Mouse (Mus musculus): ENCODE measurements around the gene Npm1. TPM values are rescaled to one million over a fixed set of nuclear protein-coding genes. Genes with fewer than 3 reads are reported as not detected.

The Npm1 gene
- polyA plus RNA-seq, 1 experiment from 2014 or later: 1,437 TPM

GRCm38 (mm10) chr11:33176525-33177245, 13.7 kb upstream of the Npm1 start:
- peak; percentile 56; the same call in 1 of the 2 replicates for ATAC-seq (replicated peaks; ENCODE audit: insufficient number of reproducible peaks, low FRiP score, low TSS enrichment, low read depth)
- H3K9me3 ChIP-seq (replicated peaks; ENCODE audit: control insufficient read depth, low read length): no peaks in the 10 kb centered on the region
- H3K27me3 ChIP-seq (ENCODE audit: control insufficient read depth, insufficient read depth, low read length): peaks cover 3% of the 10 kb centered on the region; the same call in 1 of the 2 replicates
- peak; percentile 81 for DNase-seq (ENCODE audit: low spot score)
- no peak overlapping the region for H3K27ac ChIP-seq (replicated peaks; ENCODE audit: low read depth, low read length)
- H3K4me1 ChIP-seq (ENCODE audit: control insufficient read depth, insufficient read depth, low read length): peaks cover 4% of the 10 kb centered on the region; the same call in 1 of the 2 replicates
- no peak overlapping the region for H3K9ac ChIP-seq (replicated peaks; ENCODE audit: low read length)
- no peaks in the 10 kb centered on the region for H3K36me3 ChIP-seq (replicated peaks; ENCODE audit: control insufficient read depth, insufficient read depth, low read depth, low read length)
- 31% methylated on average over 20 of the region's 20 CpGs for WGBS
- no peak overlapping the region for H3K4me2 ChIP-seq (ENCODE audit: low read depth, low read length)
- H3K4me3 ChIP-seq (ENCODE audit: low read depth, low read length): no peak overlapping the region

- ATAC-seq (replicated peaks; ENCODE audit: insufficient number of reproducible peaks, low FRiP score, low TSS enrichment, low read depth): no peak
- WGBS: 68% methylated on average over 2 of the region's 3 CpGs
Observed at GRCm38 (mm10) chr11:33175768-33176167, 12.8 kb upstream of the Npm1 start.

GRCm38 (mm10) chr11:33170489-33170888, 7.5 kb upstream of the Npm1 start:
- H3K9me3 ChIP-seq (replicated peaks; ENCODE audit: control insufficient read depth, low read length): no peaks in the 10 kb centered on the region
- no peaks in the 10 kb centered on the region for H3K36me3 ChIP-seq (replicated peaks; ENCODE audit: control insufficient read depth, insufficient read depth, low read depth, low read length)
- H3K27ac ChIP-seq (replicated peaks; ENCODE audit: low read depth, low read length): no peak overlapping the region
- WGBS: 14% methylated on average over 9 of the region's 9 CpGs
- H3K4me3 ChIP-seq (ENCODE audit: low read depth, low read length): no peak overlapping the region
- DNase-seq (ENCODE audit: low spot score) (peak; percentile 68), ATAC-seq (replicated peaks; ENCODE audit: insufficient number of reproducible peaks, low FRiP score, low TSS enrichment, low read depth) (no peak)
- no peak overlapping the region for H3K9ac ChIP-seq (replicated peaks; ENCODE audit: low read length)
- H3K4me1 ChIP-seq (ENCODE audit: control insufficient read depth, insufficient read depth, low read length): no peaks in the 10 kb centered on the region
- no peaks in the 10 kb centered on the region for H3K27me3 ChIP-seq (ENCODE audit: control insufficient read depth, insufficient read depth, low read length)
- H3K4me2 ChIP-seq (ENCODE audit: low read depth, low read length): no peak overlapping the region

More at GRCm38 (mm10) chr11:33175768-33176167, 12.8 kb upstream of the Npm1 start:
- no peaks in the 10 kb centered on the region for H3K36me3 ChIP-seq (replicated peaks; ENCODE audit: control insufficient read depth, insufficient read depth, low read depth, low read length)
- no peaks in the 10 kb centered on the region for H3K9me3 ChIP-seq (replicated peaks; ENCODE audit: control insufficient read depth, low read length)
- H3K4me3 ChIP-seq (ENCODE audit: low read depth, low read length): no peak overlapping the region
- no peak overlapping the region for H3K27ac ChIP-seq (replicated peaks; ENCODE audit: low read depth, low read length)
- no peak overlapping the region for H3K4me2 ChIP-seq (ENCODE audit: low read depth, low read length)
- no peak overlapping the region for H3K9ac ChIP-seq (replicated peaks; ENCODE audit: low read length)
- peaks cover 3% of the 10 kb centered on the region; the same call in 1 of the 2 replicates for H3K4me1 ChIP-seq (ENCODE audit: control insufficient read depth, insufficient read depth, low read length)
- no peak for DNase-seq (ENCODE audit: low spot score)
- peaks cover 3% of the 10 kb centered on the region; the same call in 1 of the 2 replicates for H3K27me3 ChIP-seq (ENCODE audit: control insufficient read depth, insufficient read depth, low read length)

- peak; percentile 66 for ATAC-seq (replicated peaks; ENCODE audit: insufficient number of reproducible peaks, low FRiP score, low TSS enrichment, low read depth)
- Histone ChIP-seq H3K9ac (replicated peaks; ENCODE audit: low read length) (peak overlapping the region; percentile 97), H3K27ac (replicated peaks; ENCODE audit: low read depth, low read length) (peak overlapping the region; percentile 81), H3K4me1 (ENCODE audit: control insufficient read depth, insufficient read depth, low read length) (no peaks in the 10 kb centered on the region), H3K4me3 (ENCODE audit: low read depth, low read length) (peak overlapping the region; percentile 100), H3K27me3 (ENCODE audit: control insufficient read depth, insufficient read depth, low read length) (no peaks in the 10 kb centered on the region), H3K36me3 (replicated peaks; ENCODE audit: control insufficient read depth, insufficient read depth, low read depth, low read length) (peaks cover 6% of the 10 kb centered on the region; the same call in 1 of the 2 replicates), H3K9me3 (replicated peaks; ENCODE audit: control insufficient read depth, low read length) (no peaks in the 10 kb centered on the region), H3K4me2 (ENCODE audit: low read depth, low read length) (peak overlapping the region; percentile 53)
- DNase-seq (ENCODE audit: low spot score): peak; percentile 86
- 2% methylated on average over 52 of the region's 53 CpGs for WGBS
Observed at GRCm38 (mm10) chr11:33162211-33162997, 602 bp downstream of the Npm1 start.

- Histone ChIP-seq H3K9ac (replicated peaks; ENCODE audit: low read length) (no peak overlapping the region), H3K4me3 (ENCODE audit: low read depth, low read length) (no peak overlapping the region), H3K4me2 (ENCODE audit: low read depth, low read length) (no peak overlapping the region), H3K9me3 (replicated peaks; ENCODE audit: control insufficient read depth, low read length) (no peaks in the 10 kb centered on the region), H3K36me3 (replicated peaks; ENCODE audit: control insufficient read depth, insufficient read depth, low read depth, low read length) (peaks cover 11% of the 10 kb centered on the region), H3K27me3 (ENCODE audit: control insufficient read depth, insufficient read depth, low read length) (no peaks in the 10 kb centered on the region), H3K4me1 (ENCODE audit: control insufficient read depth, insufficient read depth, low read length) (no peaks in the 10 kb centered on the region), H3K27ac (replicated peaks; ENCODE audit: low read depth, low read length) (no peak overlapping the region)
- 86% methylated on average over 3 of the region's 3 CpGs for WGBS
- ATAC-seq (replicated peaks; ENCODE audit: insufficient number of reproducible peaks, low FRiP score, low TSS enrichment, low read depth) (no peak), DNase-seq (ENCODE audit: low spot score) (no peak)
Observed at GRCm38 (mm10) chr11:33159741-33160140, 3.3 kb downstream of the Npm1 start.

GRCm38 (mm10) chr11:33157453-33158196, 5.4 kb downstream of the Npm1 start:
- no peak for ATAC-seq (replicated peaks; ENCODE audit: insufficient number of reproducible peaks, low FRiP score, low TSS enrichment, low read depth)
- Histone ChIP-seq H3K36me3 (replicated peaks; ENCODE audit: control insufficient read depth, insufficient read depth, low read depth, low read length) (peaks cover 15% of the 10 kb centered on the region), H3K4me3 (ENCODE audit: low read depth, low read length) (no peak overlapping the region), H3K27me3 (ENCODE audit: control insufficient read depth, insufficient read depth, low read length) (no peaks in the 10 kb centered on the region), H3K4me2 (ENCODE audit: low read depth, low read length) (no peak overlapping the region), H3K4me1 (ENCODE audit: control insufficient read depth, insufficient read depth, low read length) (no peaks in the 10 kb centered on the region), H3K9me3 (replicated peaks; ENCODE audit: control insufficient read depth, low read length) (no peaks in the 10 kb centered on the region), H3K27ac (replicated peaks; ENCODE audit: low read depth, low read length) (no peak overlapping the region), H3K9ac (replicated peaks; ENCODE audit: low read length) (no peak overlapping the region)
- DNase-seq (ENCODE audit: low spot score): no peak
- WGBS: 79% methylated on average over 2 of the region's 2 CpGs

GRCm38 (mm10) chr11:33156436-33157015, 6.5 kb downstream of the Npm1 start:
- Histone ChIP-seq H3K27me3 (ENCODE audit: control insufficient read depth, insufficient read depth, low read length) (no peaks in the 10 kb centered on the region), H3K9ac (replicated peaks; ENCODE audit: low read length) (no peak overlapping the region), H3K4me1 (ENCODE audit: control insufficient read depth, insufficient read depth, low read length) (no peaks in the 10 kb centered on the region), H3K9me3 (replicated peaks; ENCODE audit: control insufficient read depth, low read length) (no peaks in the 10 kb centered on the region), H3K4me3 (ENCODE audit: low read depth, low read length) (no peak overlapping the region), H3K36me3 (replicated peaks; ENCODE audit: control insufficient read depth, insufficient read depth, low read depth, low read length) (peaks cover 15% of the 10 kb centered on the region), H3K4me2 (ENCODE audit: low read depth, low read length) (no peak overlapping the region), H3K27ac (replicated peaks; ENCODE audit: low read depth, low read length) (no peak overlapping the region)
- DNase-seq (ENCODE audit: low spot score) (no peak), ATAC-seq (replicated peaks; ENCODE audit: insufficient number of reproducible peaks, low FRiP score, low TSS enrichment, low read depth) (no peak)
- WGBS: 86% methylated on average over 4 of the region's 4 CpGs

Data from embryonic facial prominence, embryonic 11.5 days (tissue).